Mouse (Mus musculus) hindbrain, embryonic 11.5 days (tissue): ENCODE measurements around the gene Tenm2. TPM values are rescaled to one million over a fixed set of nuclear protein-coding genes. Genes with fewer than 3 reads are reported as not detected.
A peak's percentile ranks its signal among the peaks of the same experiment; 100 is the strongest.

Experiments used
- ATAC-seq: fragments of 200-750 bp; cut with Nextera tagmentation; 2 replicates; pipeline ENCODE4 v1.8.0; 2017; ENCODE audit warnings: mild to moderate bottlenecking, moderate TSS enrichment, moderate library complexity; ENCODE audit not compliant: low FRiP score
- DNase-seq: peaks from one replicate; pipeline ENCODE4 v3.0.0-alpha.2; 2015; ENCODE audit warnings: low spot score
- H3K27ac ChIP-seq: fragments of 300-500 bp; sonication (generic); 2 replicates; pipeline ENCODE4 v1.5.1; 2014; ENCODE audit warnings: mild to moderate bottlenecking, low read depth, low read length
- H3K27me3 ChIP-seq: fragments of 300-500 bp; sonication (generic); 2 replicates; pipeline ENCODE4 v1.6.1; 2014; ENCODE audit warnings: mild to moderate bottlenecking, low read length, moderate library complexity, mixed read lengths; ENCODE audit not compliant: control insufficient read depth, insufficient read depth
- H3K36me3 ChIP-seq: fragments of 300-500 bp; sonication (generic); 2 replicates; pipeline ENCODE4 v1.6.1; 2014; ENCODE audit warnings: mild to moderate bottlenecking, low read length, moderate library complexity, mixed read lengths; ENCODE audit not compliant: control insufficient read depth, insufficient read depth
- H3K4me1 ChIP-seq: fragments of 300-500 bp; sonication (generic); replicated peaks from 2 replicates; pipeline ENCODE4 v1.6.1; 2014; ENCODE audit warnings: low read length, mixed read lengths; ENCODE audit not compliant: control insufficient read depth, insufficient read depth
- H3K4me2 ChIP-seq: fragments of 300-500 bp; sonication (generic); replicated peaks from 2 replicates; pipeline ENCODE4 v1.6.1; 2014; ENCODE audit warnings: mild to moderate bottlenecking, low read depth, low read length
- H3K4me3 ChIP-seq: fragments of 300-500 bp; sonication (generic); 2 replicates; pipeline ENCODE4 v1.5.1; 2014; ENCODE audit warnings: low read depth, low read length
- H3K9ac ChIP-seq: fragments of 300-500 bp; sonication (generic); 2 replicates; pipeline ENCODE4 v1.6.1; 2014; ENCODE audit warnings: low read depth, low read length
- H3K9me3 ChIP-seq: fragments of 300-500 bp; sonication (generic); 2 replicates; pipeline ENCODE4 v1.6.1; 2016; ENCODE audit warnings: low read length; ENCODE audit not compliant: control insufficient read depth
- WGBS: fragments of 180-500 bp; shearing (Covaris S2); extraction: QIAGEN DNeasy Blood & Tissue Kit; methylation state at CpG from one replicate; pipeline ENCODE4 v1.1.7; 2014; 5-methylcytosine and 5-hydroxymethylcytosine counted together
- polyA plus RNA-seq: library from polyadenylated mRNA; unstranded; fragments of >200 nt; fragmentation: Nextera tagmentation; extraction: Ambion mirVana; gene quantifications from 2 replicates; pipeline ENCODE4 v1.2.1, GENCODE M21; 2014

Gene Tenm2
- polyA plus RNA-seq, 1 experiment from 2014 or later = 9.0 TPM

DNA sequence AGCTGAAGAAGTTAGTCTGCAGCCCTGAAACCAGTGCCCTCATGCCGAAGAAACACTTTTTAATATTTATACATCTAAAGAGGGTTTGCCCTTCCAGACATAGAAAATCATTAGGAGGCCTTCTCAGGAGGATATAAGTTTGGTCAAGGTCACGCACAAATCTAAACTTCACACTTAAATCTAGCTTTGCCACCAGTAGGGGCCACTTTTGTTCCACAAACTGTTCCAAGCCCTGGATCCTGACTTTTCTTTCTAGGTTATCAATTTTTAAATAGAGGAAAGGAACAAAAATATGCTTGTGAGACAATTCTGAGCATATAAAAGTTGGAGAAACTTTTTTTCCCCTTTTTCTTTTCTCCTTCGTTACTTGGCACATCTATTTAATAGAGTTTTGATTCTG lies 989.6 kb downstream of the Tenm2 start:
- Histone ChIP-seq H3K4me3 (no peak overlapping the region), H3K9me3 (no peaks in the 10 kb centered on the region), H3K4me1 (no peaks in the 10 kb centered on the region), H3K36me3 (no peaks in the 10 kb centered on the region), H3K4me2 (no peak overlapping the region), H3K27ac (no peak overlapping the region), H3K27me3 (no peaks in the 10 kb centered on the region), H3K9ac (no peak overlapping the region)
- WGBS = 78% methylated on average over 3 of the region's 3 CpGs
- ATAC-seq = no peak
- no peak for DNase-seq

DNA sequence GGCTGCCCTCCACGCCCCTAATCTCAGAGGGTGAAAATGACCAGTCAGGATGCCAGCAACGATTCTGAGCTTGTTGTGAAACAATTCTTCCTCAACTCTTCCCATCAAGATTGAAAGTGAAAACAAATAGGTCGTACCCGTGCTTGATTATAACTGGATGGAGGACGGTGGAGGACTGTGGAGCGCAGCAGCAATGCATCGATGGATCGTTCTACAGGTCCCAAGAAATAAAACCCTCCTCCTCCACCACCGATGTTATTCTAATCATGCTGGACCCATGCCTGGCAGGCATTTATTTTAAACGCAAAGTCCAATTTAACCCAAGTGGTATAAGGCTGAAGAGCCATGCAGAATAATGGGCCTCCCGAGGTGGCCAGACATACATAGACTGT lies 991.3 kb downstream of the Tenm2 start:
- no peaks in the 10 kb centered on the region for H3K27me3 ChIP-seq
- no peak for DNase-seq
- no peak overlapping the region for H3K9ac ChIP-seq
- 91% methylated on average over 11 of the region's 11 CpGs for WGBS
- H3K9me3 ChIP-seq = no peaks in the 10 kb centered on the region
- ATAC-seq = no peak
- H3K4me2 ChIP-seq = no peak overlapping the region
- no peak overlapping the region for H3K27ac ChIP-seq
- H3K4me1 ChIP-seq = no peaks in the 10 kb centered on the region
- H3K4me3 ChIP-seq = no peak overlapping the region
- no peaks in the 10 kb centered on the region for H3K36me3 ChIP-seq

GRCm38 (mm10) chr11:36243747-36244490 lies 991.8 kb downstream of the Tenm2 start:
- WGBS = 81% methylated on average over 18 of the region's 18 CpGs
- Histone ChIP-seq H3K27me3 (no peaks in the 10 kb centered on the region), H3K4me3 (no peak overlapping the region), H3K4me2 (no peak overlapping the region), H3K4me1 (no peaks in the 10 kb centered on the region), H3K9ac (no peak overlapping the region), H3K9me3 (no peaks in the 10 kb centered on the region), H3K36me3 (no peaks in the 10 kb centered on the region), H3K27ac (no peak overlapping the region)
- ATAC-seq = no peak
- no peak for DNase-seq

GRCm38 (mm10) chr11:36238890-36239289 lies 996.9 kb downstream of the Tenm2 start:
- Histone ChIP-seq H3K9ac (no peak overlapping the region), H3K27ac (no peak overlapping the region), H3K9me3 (no peaks in the 10 kb centered on the region), H3K27me3 (no peaks in the 10 kb centered on the region), H3K36me3 (no peaks in the 10 kb centered on the region), H3K4me1 (no peaks in the 10 kb centered on the region), H3K4me3 (no peak overlapping the region), H3K4me2 (no peak overlapping the region)
- ATAC-seq (no peak), DNase-seq (no peak)
- WGBS = 91% methylated on average over 9 of the region's 9 CpGs

DNA sequence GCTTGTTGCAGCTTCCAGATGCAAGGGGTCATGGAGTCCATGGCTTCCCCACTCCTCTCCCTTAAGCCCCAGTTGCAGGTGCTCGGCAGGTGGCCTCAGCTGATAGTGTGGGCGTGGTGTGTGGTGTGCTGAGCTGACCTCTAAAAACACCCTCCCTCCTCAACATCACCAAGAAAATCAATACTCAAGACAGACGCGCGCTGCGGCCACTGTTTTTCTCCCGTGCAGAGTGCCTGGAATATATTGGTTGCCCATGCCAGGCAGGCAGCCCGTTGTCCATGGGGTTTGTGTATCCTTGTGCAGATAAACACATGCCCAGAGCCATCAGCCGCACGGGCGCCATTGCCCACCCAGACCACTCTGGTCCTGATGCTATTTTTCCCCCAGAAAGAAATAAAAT lies 1007.1 kb downstream of the Tenm2 start:
- H3K27me3 ChIP-seq = no peaks in the 10 kb centered on the region
- whole genome bisulfite sequencing = 80% methylated on average over 11 of the region's 11 CpGs
- H3K27ac ChIP-seq = no peak overlapping the region
- DNase-seq = no peak
- no peak overlapping the region for H3K9ac ChIP-seq
- no peak overlapping the region for H3K4me3 ChIP-seq
- no peak overlapping the region for H3K4me2 ChIP-seq
- H3K36me3 ChIP-seq = no peaks in the 10 kb centered on the region
- no peaks in the 10 kb centered on the region; the same call in 1 of the 2 replicates for H3K4me1 ChIP-seq
- ATAC-seq = no peak
- no peaks in the 10 kb centered on the region for H3K9me3 ChIP-seq

- H3K4me2 ChIP-seq = no peak overlapping the region
- H3K27me3 ChIP-seq = no peaks in the 10 kb centered on the region
- WGBS = 71% methylated on average over 6 of the region's 6 CpGs
- no peak overlapping the region for H3K27ac ChIP-seq
- no peak overlapping the region for H3K4me3 ChIP-seq
- DNase-seq (no peak), ATAC-seq (no peak)
- no peaks in the 10 kb centered on the region; the same call in 1 of the 2 replicates for H3K4me1 ChIP-seq
- H3K9ac ChIP-seq = no peak overlapping the region
- no peaks in the 10 kb centered on the region for H3K36me3 ChIP-seq
- H3K9me3 ChIP-seq = no peaks in the 10 kb centered on the region
These were observed 1007.6 kb downstream of the Tenm2 start for GRCm38 (mm10) chr11:36228196-36228595.

- no peaks in the 10 kb centered on the region; the same call in 1 of the 2 replicates for H3K4me1 ChIP-seq
- H3K9ac ChIP-seq = no peak overlapping the region
- no peak overlapping the region for H3K4me2 ChIP-seq
- ATAC-seq = 0 out of 2 replicates have a peak, but pooled peaks have one; percentile 8
- no peaks in the 10 kb centered on the region for H3K36me3 ChIP-seq
- H3K4me3 ChIP-seq = no peak overlapping the region
- WGBS = 21% methylated on average over 3 of the region's 3 CpGs
- H3K27ac ChIP-seq = 0 out of 2 replicates have a peak overlapping the region, but pooled peaks have one; percentile 7
- DNase-seq = peak; percentile 26
- no peaks in the 10 kb centered on the region for H3K27me3 ChIP-seq
- no peaks in the 10 kb centered on the region for H3K9me3 ChIP-seq
These were observed 1009.7 kb downstream of the Tenm2 start for GRCm38 (mm10) chr11:36226061-36226460.

- Histone ChIP-seq H3K27ac (no peak overlapping the region), H3K9ac (no peak overlapping the region), H3K4me2 (no peak overlapping the region), H3K4me3 (no peak overlapping the region), H3K4me1 (peaks cover 5% of the 10 kb centered on the region; the same call in 1 of the 2 replicates), H3K27me3 (no peaks in the 10 kb centered on the region), H3K36me3 (no peaks in the 10 kb centered on the region), H3K9me3 (no peaks in the 10 kb centered on the region)
- no peak for ATAC-seq
- no peak for DNase-seq
- 82% methylated on average over 7 of the region's 7 CpGs for WGBS
These were observed 1011.9 kb downstream of the Tenm2 start for GRCm38 (mm10) chr11:36223716-36224439.

DNA sequence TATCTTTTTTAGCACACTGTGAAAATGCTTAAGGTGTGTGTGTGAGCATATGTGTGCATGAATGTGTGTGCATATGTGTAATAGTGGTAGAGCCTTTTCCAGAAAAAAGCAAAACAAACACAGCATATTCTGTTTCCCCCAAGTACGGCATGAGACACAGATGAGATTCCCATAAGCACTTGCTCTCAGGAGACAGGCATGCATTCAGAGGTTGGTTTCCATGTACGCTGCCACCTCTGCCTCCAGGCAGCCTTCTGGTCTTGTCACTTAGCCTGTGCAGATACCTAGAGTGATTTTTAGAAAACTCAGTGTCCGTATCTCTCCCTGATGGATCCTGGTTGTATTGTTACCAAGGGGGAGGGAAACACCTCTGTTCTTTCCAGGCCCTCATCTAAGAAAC lies 1013.7 kb downstream of the Tenm2 start:
- no peak overlapping the region for H3K9ac ChIP-seq

More for the DNA sequence above, 1013.7 kb downstream of the Tenm2 start:
- no peaks in the 10 kb centered on the region for H3K36me3 ChIP-seq
- H3K4me1 ChIP-seq = peaks cover 5% of the 10 kb centered on the region; the same call in 1 of the 2 replicates
- H3K4me2 ChIP-seq = no peak overlapping the region
- H3K9me3 ChIP-seq = no peaks in the 10 kb centered on the region
- DNase-seq (no peak), ATAC-seq (no peak)
- H3K4me3 ChIP-seq = no peak overlapping the region
- 74% methylated on average over 3 of the region's 3 CpGs for WGBS
- no peak overlapping the region for H3K27ac ChIP-seq
- H3K27me3 ChIP-seq = no peaks in the 10 kb centered on the region
